Mouse (Mus musculus) brain, embryonic 14.5 days (tissue): ENCODE data around the gene Fam187a. TPM values are rescaled to one million over a fixed set of nuclear protein-coding genes. Genes with fewer than 3 reads are reported as not detected.

Experiments
- DNase-seq: peaks from one replicate; pipeline ENCODE4 v3.0.0-alpha.2; 2011; ENCODE audit warnings: low read depth
- CTCF ChIP-seq: fragments of 200-500 bp; IDR thresholded peaks from 2 replicates; pipeline ENCODE4 v1.5.1; 2012; ENCODE audit warnings: inconsistent platforms, mild to moderate bottlenecking, moderate library complexity, borderline replicate concordance; ENCODE audit not compliant: insufficient read depth, insufficient read length; ENCODE audit errors: extremely low read depth
- POLR2A ChIP-seq: fragments of 200-500 bp; IDR thresholded peaks from 2 replicates; pipeline ENCODE4 v1.6.1; 2012; ENCODE audit warnings: mild to moderate bottlenecking, inconsistent platforms, borderline replicate concordance; ENCODE audit not compliant: poor library complexity, insufficient read depth, insufficient read length, severe bottlenecking; ENCODE audit errors: extremely low read depth
- polyA plus RNA-seq: library from polyadenylated mRNA; depleted of rRNA; stranded (reverse); fragments of >200 nt; gene quantifications from 2 replicates; pipeline ENCODE4 v1.2.3, GENCODE M21; 2012; rRNA removed

Fam187a gene
- polyA plus RNA-seq, result 0.09 and 0.12 TPM in 2 replicates

- no peak for DNase-seq
- no peak for TF ChIP-seq POLR2A
- TF ChIP-seq CTCF, result no peak
Measured at GRCm38 (mm10) chr11:102884616-102885219, at the start of gene Fam187a. Fam187a (plus strand) TSS chr11:102885169.

DNA sequence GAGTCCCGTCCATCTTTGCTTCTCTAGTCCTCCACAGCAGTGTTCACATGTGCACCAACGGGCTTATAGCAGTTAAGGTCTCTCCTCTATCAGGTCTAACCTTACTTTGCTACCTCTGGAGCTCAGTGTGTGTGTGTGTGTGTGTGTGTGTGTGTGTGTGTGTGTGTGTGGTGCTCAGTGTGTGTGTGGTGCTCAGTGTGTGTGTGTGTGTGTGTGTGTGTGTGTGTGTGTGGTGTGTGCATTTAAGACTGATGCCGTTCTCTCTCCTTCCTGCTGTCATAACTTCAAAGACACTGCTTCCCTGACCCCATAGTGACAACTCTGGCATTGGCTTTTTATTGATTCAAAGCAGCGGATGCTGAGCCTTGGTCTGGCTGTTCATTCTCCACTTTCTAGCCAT lies 49.4 kb upstream of the Fam187a start, which contains the start of gene Higd1b:
TSS of gene Higd1b (plus strand) at position 301 of the 400 bp plus-strand sequence.
- TF ChIP-seq POLR2A (no peak), CTCF (no peak)
- no peak for DNase-seq

DNA sequence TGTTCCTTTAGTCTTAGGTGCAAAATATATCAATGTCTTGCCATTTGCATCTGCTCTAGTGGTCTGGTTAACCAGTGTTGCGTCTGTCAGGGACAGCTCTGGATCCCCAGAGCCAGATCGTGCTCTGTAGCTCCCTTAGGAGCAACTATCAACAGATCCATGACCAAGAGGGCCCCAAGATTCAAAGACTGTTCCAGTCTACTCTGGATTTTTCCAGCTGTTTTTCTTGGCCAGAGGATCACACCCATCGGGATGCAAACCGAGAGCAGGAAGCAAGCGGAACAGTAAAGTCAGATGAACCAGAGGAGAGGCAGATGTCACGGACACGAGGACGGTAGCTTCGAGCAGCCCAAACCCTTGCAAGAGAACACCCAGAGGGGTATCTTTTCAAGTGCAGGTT lies 48.8 kb upstream of the Fam187a start:
- no peak for DNase-seq
- no peak for TF ChIP-seq POLR2A
- TF ChIP-seq CTCF, result no peak

DNA sequence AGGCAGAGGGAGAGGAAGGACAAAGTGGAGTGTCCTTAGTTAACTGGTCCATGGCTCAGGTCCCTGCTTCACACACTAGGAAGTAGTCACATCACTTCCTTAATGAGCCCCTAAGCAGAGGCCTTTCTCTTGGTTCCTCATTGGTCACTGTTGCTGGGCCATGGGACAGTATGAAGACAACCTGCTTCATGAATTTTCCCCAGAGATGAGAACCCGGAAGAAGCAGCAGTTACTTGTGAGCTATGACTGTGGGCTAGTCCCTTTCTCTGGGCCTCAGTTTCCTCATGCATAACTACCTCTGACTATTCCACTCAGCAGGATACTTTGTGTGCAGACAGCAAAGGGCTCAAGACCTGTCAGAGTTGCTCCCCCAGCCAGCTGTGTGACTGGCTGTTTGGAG lies 47.6 kb upstream of the Fam187a start:
- DNase-seq, result no peak
- no peak for TF ChIP-seq CTCF
- TF ChIP-seq POLR2A, result no peak

- DNase-seq, result no peak
- TF ChIP-seq POLR2A, result no peak
- no peak for TF ChIP-seq CTCF
Measured at GRCm38 (mm10) chr11:102838126-102838525, 46.8 kb upstream of the Fam187a start.

DNA sequence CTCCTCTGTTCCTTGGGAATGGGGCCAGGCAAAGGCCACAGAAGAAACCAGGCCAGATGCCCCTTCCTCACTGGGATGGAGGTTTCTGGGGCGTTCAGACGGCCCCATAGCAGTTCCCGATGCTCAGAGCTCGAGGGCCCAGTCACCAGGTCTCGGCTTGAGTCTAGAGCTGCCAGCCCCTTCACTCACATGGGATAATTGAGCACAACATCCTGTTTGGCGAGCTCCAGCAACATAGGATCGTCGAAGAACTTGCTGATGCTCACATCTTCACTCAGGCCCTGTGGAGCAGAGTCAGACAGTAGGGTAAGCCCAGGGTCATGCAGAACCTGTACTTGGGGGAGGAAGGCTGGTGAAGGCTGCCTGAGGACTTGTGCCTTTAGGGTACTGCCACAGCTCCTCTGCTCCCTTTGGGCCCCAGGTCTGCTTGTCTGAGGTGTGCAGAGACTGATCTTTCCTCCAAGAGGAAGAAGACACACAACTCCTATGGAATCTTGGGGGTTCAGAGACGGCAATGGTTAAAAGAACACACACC lies 46.3 kb upstream of the Fam187a start:
- no peak for TF ChIP-seq CTCF
- no peak for TF ChIP-seq POLR2A
- DNase-seq, result no peak

- TF ChIP-seq CTCF (no peak), POLR2A (no peak)
- no peak for DNase-seq
Measured at GRCm38 (mm10) chr11:102845926-102846325, 39.0 kb upstream of the Fam187a start.

DNA sequence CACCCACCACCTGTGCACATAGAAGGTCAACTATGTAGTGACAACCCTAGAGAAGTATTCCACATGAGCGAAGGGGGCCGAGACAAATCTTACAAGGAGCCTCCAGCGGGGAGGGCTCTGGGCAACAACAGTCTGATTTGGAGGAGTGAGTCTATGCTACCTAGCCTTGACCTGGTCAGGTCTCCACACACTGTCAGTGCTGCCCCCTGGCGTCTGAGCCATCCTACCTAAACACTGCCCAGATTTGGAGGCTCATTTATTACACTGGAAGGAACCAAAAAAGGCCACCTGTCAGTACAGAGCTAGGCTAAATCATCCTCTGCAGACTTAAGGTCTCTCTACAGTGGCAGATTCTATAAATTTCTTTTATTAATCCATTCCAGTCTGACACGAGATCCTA lies 33.1 kb upstream of the Fam187a start:
- no peak for TF ChIP-seq POLR2A
- peak; percentile 63; the same call in 1 of the 2 replicates for TF ChIP-seq CTCF
- DNase-seq, result peak; percentile 58

- TF ChIP-seq CTCF (peak; percentile 40; the same call in 1 of the 2 replicates), POLR2A (no peak)
- peak; percentile 11 for DNase-seq
Measured at GRCm38 (mm10) chr11:102853760-102854159, 31.2 kb upstream of the Fam187a start.

GRCm38 (mm10) chr11:102855941-102856340 lies 29.0 kb upstream of the Fam187a start:
- TF ChIP-seq POLR2A, result no peak
- TF ChIP-seq CTCF, result no peak
- DNase-seq, result no peak

DNA sequence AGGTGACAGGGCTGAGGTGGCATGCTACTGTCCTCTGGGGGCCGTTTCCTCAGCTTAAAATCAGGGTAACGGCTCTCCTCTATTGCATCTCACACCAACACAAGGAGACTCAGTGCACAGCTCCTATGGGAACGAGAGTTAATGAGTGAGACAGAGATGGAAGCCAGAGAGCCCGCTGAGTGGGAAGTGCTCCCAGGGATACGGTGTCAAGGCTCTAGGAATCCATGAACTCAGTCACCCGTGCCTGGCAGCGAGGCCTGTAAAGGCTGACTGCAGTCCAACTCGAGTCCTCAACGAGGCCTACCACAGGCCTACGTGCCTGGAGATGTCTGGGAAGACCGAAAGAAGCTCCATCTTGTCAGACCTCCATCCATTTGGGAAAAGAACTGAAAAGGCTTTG lies 26.0 kb upstream of the Fam187a start:
- TF ChIP-seq CTCF, result no peak
- DNase-seq, result no peak

DNA sequence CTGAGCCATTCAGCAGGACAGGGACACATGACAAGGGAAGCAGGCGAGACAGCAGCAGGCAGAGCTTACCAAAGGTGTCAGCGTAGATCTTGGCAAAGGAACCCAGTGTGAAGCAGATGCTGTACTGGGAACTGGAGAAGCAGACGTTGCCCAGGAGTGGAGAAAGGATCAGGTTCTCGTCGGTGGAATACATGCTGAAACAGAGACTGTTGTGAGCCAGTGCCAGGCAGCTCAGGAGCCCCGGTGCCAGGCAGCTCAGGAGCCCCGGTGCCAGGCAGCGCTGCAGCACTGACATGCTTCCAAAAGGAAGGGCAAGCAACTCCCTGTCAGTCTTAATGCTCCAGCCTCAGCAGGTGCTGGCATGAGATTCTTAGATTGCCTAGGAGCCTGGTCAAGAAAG lies 25.0 kb upstream of the Fam187a start:
- peak; percentile 58 for DNase-seq

More for the DNA sequence above, 25.0 kb upstream of the Fam187a start:
- TF ChIP-seq CTCF (no peak), POLR2A (no peak)
